Mouse (Mus musculus): ENCODE measurements around the gene Ncam1.
A peak's percentile ranks its signal among the peaks of the same experiment; 100 is the strongest.

GRCm38 (mm10) chr9:49662958-49663926 is 135.5 kb downstream of the Ncam1 start:
- TF ChIP-seq CTCF (conservative IDR thresholded peaks at IDR 0.05; ENCODE audit: insufficient read depth, insufficient read length, low read depth, low read length) (peak; percentile 40; the same call in 1 of the 2 replicates), POLR2A (IDR thresholded peaks at IDR 0.05; ENCODE audit: low read depth, low read length) (no peak)
